Mouse (Mus musculus): Measurements from ENCODE around the gene Tgoln1.

DNA sequence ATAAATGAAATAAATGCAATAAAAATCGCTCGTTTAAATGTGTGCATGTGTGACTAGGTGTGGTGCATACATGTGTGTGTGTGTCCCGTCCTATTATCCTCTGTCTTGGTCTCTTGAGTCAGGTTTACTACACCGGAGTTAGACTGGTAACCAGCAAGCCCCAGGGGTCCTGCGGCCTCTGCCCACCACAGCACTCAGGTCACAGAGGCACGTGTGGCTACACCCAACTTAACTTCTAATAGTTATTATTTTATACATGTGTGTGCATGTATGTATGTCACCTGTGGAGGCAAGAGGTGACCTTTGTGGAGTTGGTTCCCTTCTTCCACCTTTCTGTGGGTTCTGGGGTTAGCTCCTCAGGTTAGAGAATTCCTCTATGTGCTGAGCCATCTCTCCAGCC, 37.6 kb upstream of the Tgoln1 start:
- no peak for TF ChIP-seq CTCF (IDR thresholded peaks at IDR 0.05; ENCODE audit: control insufficient read depth, insufficient read depth, low read length)
- no peak for TF ChIP-seq POLR2A (IDR thresholded peaks at IDR 0.05; ENCODE audit: borderline replicate concordance, control insufficient read depth, low read depth, low read length)

Data from bone marrow, adult 2 months (tissue).